Mouse (Mus musculus) embryonic facial prominence, embryonic 14.5 days (tissue): ENCODE measurements at regions not wholly inside any gene's neighbourhood (a gene's known extent, or its start where the extent isn't known, plus 50 kb on each side); places are given as distances from the start of the nearest gene placed in this dataset.

ENCODE experiments used
- ATAC-seq: fragments of 200-750 bp; cut with Nextera tagmentation; 2 replicates; pipeline ENCODE4 v1.8.0; 2017; ENCODE audit warnings: low read depth, moderate number of reproducible peaks, moderate TSS enrichment
- DNase-seq: peaks from one replicate; pipeline ENCODE4 v3.0.0-alpha.2; 2015; ENCODE audit warnings: low spot score
- H3K27ac ChIP-seq: fragments of 300-500 bp; sonication (generic); replicated peaks from 2 replicates; pipeline ENCODE4 v1.5.1; 2014; ENCODE audit warnings: low read depth, mild to moderate bottlenecking, low read length, moderate library complexity
- H3K27me3 ChIP-seq: fragments of 300-500 bp; sonication (generic); replicated peaks from 2 replicates; pipeline ENCODE4 v1.6.1; 2014; ENCODE audit warnings: low read length; ENCODE audit not compliant: control insufficient read depth, insufficient read depth
- H3K36me3 ChIP-seq: fragments of 300-500 bp; sonication (generic); 2 replicates; pipeline ENCODE4 v1.6.1; 2014; ENCODE audit warnings: low read length, mixed read lengths; ENCODE audit not compliant: control insufficient read depth, insufficient read depth
- H3K4me1 ChIP-seq: fragments of 300-500 bp; sonication (generic); 2 replicates; pipeline ENCODE4 v1.6.1; 2014; ENCODE audit warnings: antibody characterized with exemption, low read length; ENCODE audit not compliant: control insufficient read depth, insufficient read depth
- H3K4me2 ChIP-seq: fragments of 300-500 bp; sonication (generic); 2 replicates; pipeline ENCODE4 v1.6.1; 2014; ENCODE audit warnings: low read depth, mild to moderate bottlenecking, low read length, moderate library complexity, mixed read lengths
- H3K4me3 ChIP-seq: fragments of 300-500 bp; sonication (generic); 2 replicates; pipeline ENCODE4 v1.5.1; 2014; ENCODE audit warnings: low read depth, mild to moderate bottlenecking, low read length
- H3K9ac ChIP-seq: fragments of 300-500 bp; sonication (generic); 2 replicates; pipeline ENCODE4 v1.6.1; 2014; ENCODE audit warnings: low read depth, mild to moderate bottlenecking, low read length, moderate library complexity, mixed read lengths
- H3K9me3 ChIP-seq: fragments of 300-500 bp; sonication (generic); 2 replicates; pipeline ENCODE4 v1.6.1; 2016; ENCODE audit warnings: low read length; ENCODE audit not compliant: control insufficient read depth
- WGBS: fragments of 180-500 bp; shearing (Covaris S2); extraction: QIAGEN DNeasy Blood & Tissue Kit; methylation state at CpG from one replicate; pipeline ENCODE4 v1.1.7; 2014; 5-methylcytosine and 5-hydroxymethylcytosine counted together

GRCm38 (mm10) chr3:124849915-124850314 is 269.0 kb upstream of the 1700003H04Rik start:
- Histone ChIP-seq H3K4me3 (no peak overlapping the region), H3K4me2 (no peak overlapping the region), H3K27ac (no peak overlapping the region), H3K9ac (no peak overlapping the region), H3K9me3 (peaks cover 4% of the 10 kb centered on the region; the same call in 1 of the 2 replicates), H3K4me1 (no peaks in the 10 kb centered on the region), H3K36me3 (no peaks in the 10 kb centered on the region), H3K27me3 (no peaks in the 10 kb centered on the region)
- peak; percentile 55 for DNase-seq
- 53% methylated on average over 2 of the region's 2 CpGs for WGBS
- peak; percentile 18; the same call in 1 of the 2 replicates for ATAC-seq

GRCm38 (mm10) chr3:124820586-124820985 is 239.7 kb upstream of the 1700003H04Rik start:
- no peak for DNase-seq
- Histone ChIP-seq H3K4me2 (no peak overlapping the region), H3K9ac (no peak overlapping the region), H3K4me3 (no peak overlapping the region), H3K36me3 (no peaks in the 10 kb centered on the region), H3K4me1 (no peaks in the 10 kb centered on the region), H3K9me3 (no peaks in the 10 kb centered on the region), H3K27ac (no peak overlapping the region), H3K27me3 (no peaks in the 10 kb centered on the region)
- ATAC-seq = no peak
- WGBS = 85% methylated on average over 1 of the region's 1 CpGs

GRCm38 (mm10) chr3:124806891-124807290 is 226.0 kb upstream of the 1700003H04Rik start:
- H3K27me3 ChIP-seq = no peaks in the 10 kb centered on the region
- H3K4me2 ChIP-seq = no peak overlapping the region
- ATAC-seq (no peak), DNase-seq (no peak)
- H3K36me3 ChIP-seq = no peaks in the 10 kb centered on the region
- no peak overlapping the region for H3K27ac ChIP-seq
- WGBS = 82% methylated on average over 1 of the region's 1 CpGs
- H3K4me3 ChIP-seq = no peak overlapping the region
- no peak overlapping the region for H3K9ac ChIP-seq
- H3K4me1 ChIP-seq = no peaks in the 10 kb centered on the region
- no peaks in the 10 kb centered on the region for H3K9me3 ChIP-seq

GRCm38 (mm10) chr3:124789220-124790017 is 208.5 kb upstream of the 1700003H04Rik start:
- Histone ChIP-seq H3K27me3 (no peaks in the 10 kb centered on the region), H3K9ac (no peak overlapping the region), H3K4me1 (no peaks in the 10 kb centered on the region), H3K4me2 (no peak overlapping the region), H3K27ac (no peak overlapping the region), H3K9me3 (no peaks in the 10 kb centered on the region), H3K4me3 (no peak overlapping the region), H3K36me3 (no peaks in the 10 kb centered on the region)
- 0 out of 2 replicates have a peak, but pooled peaks have one; percentile 30 for ATAC-seq
- 36% methylated on average over 7 of the region's 7 CpGs for WGBS
- DNase-seq = peak; percentile 22

GRCm38 (mm10) chr3:124788181-124788580 is 207.3 kb upstream of the 1700003H04Rik start:
- DNase-seq (no peak), ATAC-seq (no peak)
- 63% methylated on average over 1 of the region's 1 CpGs for WGBS

GRCm38 (mm10) chr3:124770326-124770725 is 189.4 kb upstream of the 1700003H04Rik start:
- H3K27me3 ChIP-seq = no peaks in the 10 kb centered on the region
- H3K4me1 ChIP-seq = no peaks in the 10 kb centered on the region
- no peak overlapping the region for H3K9ac ChIP-seq
- no peak for DNase-seq
- WGBS = 67% methylated on average over 1 of the region's 1 CpGs
- no peak overlapping the region for H3K27ac ChIP-seq
- H3K9me3 ChIP-seq = no peaks in the 10 kb centered on the region
- H3K4me3 ChIP-seq = no peak overlapping the region
- H3K4me2 ChIP-seq = no peak overlapping the region
- no peaks in the 10 kb centered on the region for H3K36me3 ChIP-seq
- ATAC-seq = no peak

More at GRCm38 (mm10) chr3:124788181-124788580, 207.3 kb upstream of the 1700003H04Rik start:
- no peaks in the 10 kb centered on the region for H3K4me1 ChIP-seq
- H3K4me3 ChIP-seq = no peak overlapping the region
- no peaks in the 10 kb centered on the region for H3K36me3 ChIP-seq
- H3K27ac ChIP-seq = no peak overlapping the region
- H3K4me2 ChIP-seq = no peak overlapping the region
- no peaks in the 10 kb centered on the region for H3K27me3 ChIP-seq
- no peaks in the 10 kb centered on the region for H3K9me3 ChIP-seq
- no peak overlapping the region for H3K9ac ChIP-seq

- Histone ChIP-seq H3K4me1 (no peaks in the 10 kb centered on the region), H3K27me3 (no peaks in the 10 kb centered on the region), H3K9ac (no peak overlapping the region), H3K27ac (no peak overlapping the region), H3K9me3 (no peaks in the 10 kb centered on the region), H3K4me2 (no peak overlapping the region), H3K36me3 (no peaks in the 10 kb centered on the region), H3K4me3 (no peak overlapping the region)
- WGBS = 57% methylated on average over 5 of the region's 5 CpGs
- DNase-seq = no peak
- no peak for ATAC-seq
Observed at GRCm38 (mm10) chr3:124769252-124769651, 188.4 kb upstream of the 1700003H04Rik start.

GRCm38 (mm10) chr3:124755693-124756435 is 175.0 kb upstream of the 1700003H04Rik start:
- ATAC-seq (no peak), DNase-seq (no peak)
- Histone ChIP-seq H3K9ac (no peak overlapping the region), H3K4me3 (no peak overlapping the region), H3K4me1 (no peaks in the 10 kb centered on the region), H3K36me3 (no peaks in the 10 kb centered on the region), H3K9me3 (no peaks in the 10 kb centered on the region), H3K27ac (no peak overlapping the region), H3K4me2 (no peak overlapping the region), H3K27me3 (no peaks in the 10 kb centered on the region)
- 85% methylated on average over 2 of the region's 2 CpGs for WGBS
